Mouse (Mus musculus): ENCODE measurements around the gene Cemip.

DNA sequence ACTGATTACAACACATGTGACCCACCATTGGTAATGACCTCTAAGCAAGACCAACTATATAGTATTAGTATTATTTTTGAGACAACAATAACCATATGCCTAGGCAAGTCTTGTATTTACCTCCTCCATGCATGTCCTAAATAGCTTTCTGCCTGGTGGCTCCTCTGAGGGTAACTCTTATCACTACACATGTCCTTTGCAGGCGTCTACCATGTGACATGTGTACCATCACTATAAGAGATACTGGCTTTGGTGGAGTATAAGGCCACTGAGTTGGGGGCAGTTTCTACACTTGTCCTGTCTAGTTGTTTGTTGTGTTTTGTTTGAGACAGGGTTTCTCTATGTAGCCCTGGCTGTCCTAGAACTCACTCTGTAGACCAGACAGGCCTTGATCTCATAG, 86.7 kb downstream of the Cemip start:
- TF ChIP-seq CTCF (IDR thresholded peaks at IDR 0.05; ENCODE audit: borderline replicate concordance, extremely low read depth, insufficient read depth, insufficient read length) (no peak), POLR2A (IDR thresholded peaks at IDR 0.05; ENCODE audit: borderline replicate concordance, extremely low read depth, insufficient read depth, insufficient read length, poor library complexity, severe bottlenecking) (no peak)
